Mouse (Mus musculus) adrenal gland, adult 18-20 months (tissue): ENCODE measurements at regions not wholly inside any gene's neighbourhood (a gene's known extent, or its start where the extent isn't known, plus 50 kb on each side); places are given as distances from the start of the nearest gene placed in this dataset.

ENCODE experiments used
- DNase-seq, 2 experiments: peaks; one replicate each; pipeline ENCODE4 v3.0.0; 2021 to 2022; ENCODE audit warnings: low spot score in 2 of 2

GRCm38 (mm10) chr6:7472366-7473026 is 82.2 kb upstream of the Tac1 start:
- DNase-seq, result peak in 1 of 2 experiments; percentile 5

GRCm38 (mm10) chr6:7473730-7474129 is 80.9 kb upstream of the Tac1 start:
- no peak for DNase-seq

- no peak for DNase-seq
Observed at GRCm38 (mm10) chr6:7476907-7477306, 77.8 kb upstream of the Tac1 start.

- DNase-seq, result no peak
Observed at GRCm38 (mm10) chr6:7494299-7494698, 60.4 kb upstream of the Tac1 start.

- no peak for DNase-seq
Observed at GRCm38 (mm10) chr6:7496766-7497165, 57.9 kb upstream of the Tac1 start.
